Mouse (Mus musculus) T-helper 2 cell (primary cell): ENCODE data around the gene Ccdc47.

Source experiments
- in situ Hi-C: fragments of 300-600 bp; cut with MboI, MseI; formaldehyde crosslinking; loops from one replicate; pipeline ENCODE4 v1.15.1; 2025; ENCODE audit warnings: high pct_unique_total_duplicates

The Ccdc47 gene

GRCm38 (mm10) chr11:106160841-106161721 lies 55.1 kb downstream of the Ccdc47 start, which contains the start of the genes Gm10840 and Limd2:
Gm10840 (plus strand) TSS chr11:106160850.
Limd2 (minus strand) TSS chr11:106160860.
- in situ Hi-C loops, result no loop called here

DNA sequence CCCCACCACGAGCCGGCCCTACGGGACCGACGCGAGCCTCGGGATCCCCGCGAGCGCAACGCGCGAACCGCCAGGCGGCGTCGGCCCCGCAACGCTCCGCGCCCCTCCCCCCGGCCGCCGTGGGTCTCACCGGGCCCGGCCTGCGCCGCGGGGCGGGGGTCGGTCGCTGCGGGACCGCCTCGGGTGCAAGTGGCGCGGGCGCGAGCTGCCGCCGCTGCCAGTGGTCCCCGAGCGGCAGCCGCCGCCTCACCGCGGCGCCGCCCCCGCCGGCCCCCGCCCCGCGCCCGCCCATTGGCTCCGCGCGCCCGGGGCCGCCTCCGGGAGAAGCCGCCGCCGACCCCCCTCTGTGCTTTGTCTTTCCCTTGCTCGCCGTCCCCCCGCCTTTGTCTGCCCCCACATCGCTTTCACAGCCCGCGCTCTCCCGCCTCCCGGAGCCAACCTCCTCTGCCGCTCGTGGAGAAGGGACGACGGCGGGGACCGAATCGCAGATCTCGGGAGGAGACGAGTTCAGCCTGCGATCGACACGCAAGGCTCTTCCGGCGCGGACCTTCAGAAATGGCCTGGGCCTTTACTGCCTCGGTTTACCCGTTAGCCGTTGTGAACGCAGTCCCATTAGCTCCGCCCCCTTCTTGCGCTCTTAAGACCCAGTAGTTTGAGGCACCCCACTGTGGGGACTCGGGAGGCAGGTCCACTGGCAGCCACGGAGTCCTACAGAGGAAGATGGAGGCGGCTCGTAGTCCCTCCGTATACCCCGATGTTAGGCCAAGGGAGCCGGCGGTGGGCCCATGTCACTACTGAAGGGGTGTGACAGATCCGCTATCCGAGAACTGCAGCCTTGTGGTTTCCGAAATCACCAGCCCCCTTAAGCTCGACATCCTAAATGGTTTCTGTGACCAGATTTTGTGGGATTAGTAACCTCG lies 56.0 kb downstream of the Ccdc47 start:
- in situ Hi-C loops, result no loop called here

GRCm38 (mm10) chr11:106159216-106159920 lies 56.8 kb downstream of the Ccdc47 start:
- in situ Hi-C loops, result no loop called here

- in situ Hi-C loops, result no loop called here
Observed at GRCm38 (mm10) chr11:106158930-106159215, 57.3 kb downstream of the Ccdc47 start.

DNA sequence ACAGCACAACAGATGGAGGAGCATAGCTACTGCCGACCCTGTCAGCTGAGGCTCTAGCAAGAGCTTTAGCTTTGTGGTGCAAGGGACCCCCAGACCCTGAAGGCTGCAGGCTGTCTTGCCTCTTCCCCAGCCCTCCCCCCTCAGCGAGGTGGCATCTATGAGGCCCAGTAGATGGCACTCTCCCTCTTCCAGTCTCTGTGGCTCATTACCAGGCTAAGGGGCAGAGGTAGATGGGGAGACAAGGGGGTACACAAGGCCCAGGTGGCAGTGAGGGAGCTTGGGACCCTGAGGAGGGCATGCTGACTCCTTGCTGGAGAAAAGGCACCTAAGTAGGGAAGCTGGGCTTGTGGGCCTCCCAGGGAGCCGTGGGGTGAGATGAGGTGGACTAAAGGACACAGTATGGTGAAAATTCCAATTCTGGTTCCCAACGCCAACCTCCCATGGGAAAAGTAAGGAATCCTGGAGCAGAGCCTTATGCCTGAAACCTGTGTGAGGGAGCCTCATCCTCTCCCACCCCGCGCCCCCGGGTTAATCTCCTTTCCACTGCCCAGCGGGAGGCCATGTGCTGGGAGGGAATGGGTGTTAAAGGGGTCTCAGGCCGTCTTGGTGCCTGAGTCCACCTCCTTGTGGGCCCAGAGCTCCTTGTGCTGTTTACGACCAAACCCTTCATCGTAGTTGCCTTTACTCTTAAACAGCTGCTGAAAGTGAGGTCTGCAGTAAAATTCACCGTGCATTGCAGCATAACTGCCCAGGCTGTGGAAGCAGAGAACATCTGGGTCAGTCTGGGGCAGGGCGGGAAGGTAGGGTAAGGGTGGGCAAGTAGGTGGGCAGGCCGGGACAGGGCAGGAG lies 57.8 kb downstream of the Ccdc47 start:
- in situ Hi-C loops, result no loop called here

- in situ Hi-C loops, result no loop called here
Observed at GRCm38 (mm10) chr11:106157154-106157553, 59.0 kb downstream of the Ccdc47 start.

DNA sequence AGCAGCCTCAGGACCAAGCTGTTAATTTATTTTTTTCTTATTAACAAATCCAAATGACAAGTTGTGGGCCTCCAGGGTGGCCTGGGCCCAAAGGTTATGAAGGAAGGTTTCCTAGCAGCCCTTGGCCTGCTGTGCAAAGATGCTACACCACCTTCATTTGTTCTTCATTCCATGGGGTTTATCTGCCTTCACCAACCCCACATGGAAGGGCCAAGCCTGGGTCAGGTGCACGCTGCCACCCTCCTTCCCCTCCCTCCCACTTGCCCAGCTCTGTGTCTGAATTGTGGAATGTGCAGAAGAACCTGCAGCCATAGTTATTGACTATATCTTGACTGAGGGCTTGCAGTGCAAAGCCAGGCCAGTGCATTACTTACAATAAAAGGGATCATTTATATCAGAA lies 59.9 kb downstream of the Ccdc47 start:
- in situ Hi-C loops, result no loop called here

GRCm38 (mm10) chr11:106155761-106156160 lies 60.4 kb downstream of the Ccdc47 start:
- in situ Hi-C loops, result no loop called here

DNA sequence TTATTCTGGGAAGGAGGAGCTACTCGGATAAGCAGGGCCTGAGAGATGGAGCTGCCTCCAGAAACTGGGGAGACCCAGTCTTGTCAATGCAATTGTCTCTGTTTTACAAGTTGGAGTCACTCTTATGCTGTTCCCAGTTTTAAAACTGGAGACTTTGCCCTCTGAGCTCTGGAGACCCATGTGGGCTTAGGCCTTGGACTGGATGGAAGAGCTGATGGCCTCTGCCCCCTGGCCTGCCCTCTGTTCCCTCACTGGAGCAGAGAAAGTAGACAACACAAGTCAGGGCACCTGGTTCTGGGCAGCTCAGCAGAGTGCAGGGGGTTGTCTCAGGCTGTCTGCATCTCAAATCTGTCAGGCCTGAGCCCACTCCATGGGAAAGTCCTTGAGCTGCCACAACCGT lies 61.4 kb downstream of the Ccdc47 start:
- in situ Hi-C loops, result no loop called here

DNA sequence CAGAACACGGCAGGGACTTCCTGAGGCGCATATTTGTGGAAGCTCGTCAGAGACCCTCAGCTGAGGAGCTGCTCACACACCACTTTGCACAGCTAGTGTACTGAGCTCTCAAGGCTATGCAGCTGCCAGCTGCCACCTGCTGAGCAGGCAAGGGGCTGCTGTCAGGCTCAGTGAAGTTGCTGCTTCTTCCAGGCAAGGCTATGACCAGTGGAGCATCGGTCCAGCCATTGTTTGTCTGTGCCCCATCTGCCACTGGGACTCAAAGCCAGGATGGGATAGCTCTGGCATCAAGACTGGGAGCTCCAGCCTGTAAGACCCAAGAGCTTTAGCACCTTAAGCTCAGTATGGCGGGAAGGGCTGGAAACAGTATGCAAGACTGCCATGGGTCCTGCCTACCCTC lies 62.1 kb downstream of the Ccdc47 start:
- in situ Hi-C loops, result no loop called here

- in situ Hi-C loops, result no loop called here
Observed at GRCm38 (mm10) chr11:106152132-106152531, 64.0 kb downstream of the Ccdc47 start.

DNA sequence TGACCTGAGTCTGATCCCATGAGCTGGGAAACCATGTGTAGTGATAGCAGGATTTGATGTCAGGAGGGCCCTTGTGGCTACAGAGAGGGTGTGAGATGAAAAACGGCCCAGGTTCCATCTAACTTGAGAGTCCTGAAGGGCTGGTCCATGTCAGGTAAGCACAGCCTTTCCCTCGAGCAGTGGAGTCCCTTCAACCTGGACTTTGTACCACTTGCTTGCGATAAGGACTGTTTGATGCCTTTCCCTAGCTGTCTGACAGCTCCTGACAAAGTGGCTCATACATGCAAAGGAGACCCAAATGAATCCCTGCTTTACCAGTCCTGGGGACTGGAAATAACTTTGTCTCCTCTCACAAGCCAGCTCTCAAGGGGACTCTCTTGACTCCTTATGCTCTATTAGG lies 64.9 kb downstream of the Ccdc47 start:
- in situ Hi-C loops, result no loop called here
